Mouse (Mus musculus) intestine, embryonic 16.5 days (tissue): ENCODE results near the gene Tpst2. TPM values are rescaled to one million over a fixed set of nuclear protein-coding genes. Genes with fewer than 3 reads are reported as not detected.

Experiments
- ATAC-seq: fragments of 200-750 bp; cut with Nextera tagmentation; 2 replicates; pipeline ENCODE4 v1.8.0; 2017; ENCODE audit warnings: moderate TSS enrichment, moderate library complexity
- H3K27ac ChIP-seq: fragments of 300-500 bp; sonication (generic); 2 replicates; pipeline ENCODE4 v1.5.1; 2014; ENCODE audit warnings: mild to moderate bottlenecking, low read length
- H3K27me3 ChIP-seq: fragments of 300-500 bp; sonication (generic); replicated peaks from 2 replicates; pipeline ENCODE4 v1.6.1; 2014; ENCODE audit warnings: low read length, control low read depth, mixed read lengths; ENCODE audit not compliant: control insufficient read depth, insufficient read depth
- H3K36me3 ChIP-seq: fragments of 300-500 bp; sonication (generic); 2 replicates; pipeline ENCODE4 v1.6.1; 2014; ENCODE audit warnings: low read length, control low read depth; ENCODE audit not compliant: control insufficient read depth, insufficient read depth
- H3K4me1 ChIP-seq: fragments of 300-500 bp; sonication (generic); 2 replicates; pipeline ENCODE4 v1.6.1; 2014; ENCODE audit warnings: low read length, control low read depth, mixed read lengths; ENCODE audit not compliant: control insufficient read depth, insufficient read depth
- H3K4me2 ChIP-seq: fragments of 300-500 bp; sonication (generic); 2 replicates; pipeline ENCODE4 v1.6.1; 2014; ENCODE audit warnings: low read depth, low read length, control low read depth
- H3K4me3 ChIP-seq: fragments of 300-500 bp; sonication (generic); 2 replicates; pipeline ENCODE4 v1.5.1; 2014; ENCODE audit warnings: mild to moderate bottlenecking, low read length
- H3K9ac ChIP-seq: fragments of 300-500 bp; sonication (generic); 2 replicates; pipeline ENCODE4 v1.6.1; 2014; ENCODE audit warnings: low read depth, low read length
- H3K9me3 ChIP-seq: fragments of 300-500 bp; sonication (generic); 2 replicates; pipeline ENCODE4 v1.6.1; 2016; ENCODE audit warnings: low read length, control low read depth; ENCODE audit not compliant: control insufficient read depth
- WGBS: fragments of 180-500 bp; shearing (Covaris S2); extraction: QIAGEN DNeasy Blood & Tissue Kit; methylation state at CpG from one replicate; pipeline ENCODE4 v1.1.7; 2014; 5-methylcytosine and 5-hydroxymethylcytosine counted together
- polyA plus RNA-seq: library from polyadenylated mRNA; unstranded; fragments of >200 nt; fragmentation: Nextera tagmentation; extraction: Ambion mirVana; gene quantifications from 2 replicates; pipeline ENCODE4 v1.2.1, GENCODE M21; 2015

Gene Tpst2
- polyA plus RNA-seq, 1 experiment from 2014 or later, result 52.0 TPM

DNA sequence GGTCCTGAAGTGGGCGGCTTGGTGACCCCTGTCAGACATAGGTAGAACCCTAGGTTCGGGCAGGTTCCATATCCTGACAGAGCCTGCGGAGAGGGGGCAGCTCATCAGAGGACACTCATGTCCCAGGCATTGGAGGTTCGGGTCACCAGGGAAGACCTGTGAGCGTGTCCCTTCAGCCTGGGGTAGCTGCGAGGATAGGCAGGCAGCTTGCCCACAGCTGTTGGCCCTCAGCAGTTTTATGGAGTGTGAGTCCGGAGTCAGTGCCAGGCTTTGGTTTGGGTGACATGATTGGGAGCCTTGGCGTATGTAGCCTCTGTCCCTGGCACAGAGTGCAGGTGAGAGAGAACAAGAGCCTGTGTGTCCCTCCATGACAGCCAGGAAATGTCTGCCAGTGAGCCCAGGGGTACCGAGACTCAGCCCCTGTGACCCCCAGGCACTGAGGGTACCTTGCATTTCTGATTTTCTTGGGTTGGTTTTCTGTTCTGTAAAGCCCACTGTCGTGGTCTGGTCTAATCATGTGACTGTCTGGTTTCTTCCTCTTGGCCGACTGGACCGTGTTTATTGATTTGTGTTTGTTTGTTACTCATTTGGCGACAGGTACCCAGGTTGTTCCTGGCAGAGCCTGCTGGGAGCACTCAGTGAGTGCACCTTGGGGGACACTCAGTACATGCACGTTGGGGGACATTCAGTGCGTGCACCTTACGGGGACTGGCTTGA, 13.5 kb downstream of the Tpst2 start:
- Histone ChIP-seq H3K4me2 (no peak overlapping the region), H3K9me3 (no peaks in the 10 kb centered on the region), H3K4me1 (peaks cover 41% of the 10 kb centered on the region), H3K27me3 (no peaks in the 10 kb centered on the region), H3K27ac (no peak overlapping the region), H3K4me3 (no peak overlapping the region), H3K36me3 (no peaks in the 10 kb centered on the region), H3K9ac (no peak overlapping the region)
- 85% methylated on average over 16 of the region's 16 CpGs for WGBS
- ATAC-seq, result no peak

- H3K4me3 ChIP-seq, result no peak overlapping the region
- no peak for ATAC-seq
- 92% methylated on average over 8 of the region's 8 CpGs for WGBS
- no peaks in the 10 kb centered on the region for H3K9me3 ChIP-seq
- peaks cover 45% of the 10 kb centered on the region for H3K4me1 ChIP-seq
- no peaks in the 10 kb centered on the region for H3K36me3 ChIP-seq
- H3K4me2 ChIP-seq, result no peak overlapping the region
- no peak overlapping the region for H3K27ac ChIP-seq
- H3K27me3 ChIP-seq, result no peaks in the 10 kb centered on the region
- no peak overlapping the region for H3K9ac ChIP-seq
Observed at GRCm38 (mm10) chr5:112290536-112290880, 14.0 kb downstream of the Tpst2 start.

- peaks cover 45% of the 10 kb centered on the region for H3K4me1 ChIP-seq
- no peak overlapping the region for H3K4me3 ChIP-seq
- H3K9ac ChIP-seq, result no peak overlapping the region
- no peaks in the 10 kb centered on the region for H3K9me3 ChIP-seq
- WGBS, result 86% methylated on average over 5 of the region's 5 CpGs
- no peak overlapping the region for H3K4me2 ChIP-seq
- H3K27ac ChIP-seq, result no peak overlapping the region
- no peak for ATAC-seq
- no peaks in the 10 kb centered on the region for H3K36me3 ChIP-seq
- H3K27me3 ChIP-seq, result no peaks in the 10 kb centered on the region
Observed at GRCm38 (mm10) chr5:112291866-112292265, 15.4 kb downstream of the Tpst2 start.

GRCm38 (mm10) chr5:112292343-112292980, 16.0 kb downstream of the Tpst2 start:
- no peak overlapping the region for H3K9ac ChIP-seq
- ATAC-seq, result no peak
- no peaks in the 10 kb centered on the region for H3K27me3 ChIP-seq
- H3K9me3 ChIP-seq, result no peaks in the 10 kb centered on the region
- H3K4me2 ChIP-seq, result no peak overlapping the region
- peaks cover 44% of the 10 kb centered on the region for H3K4me1 ChIP-seq
- WGBS, result 83% methylated on average over 17 of the region's 17 CpGs
- H3K36me3 ChIP-seq, result no peaks in the 10 kb centered on the region
- no peak overlapping the region for H3K4me3 ChIP-seq
- H3K27ac ChIP-seq, result no peak overlapping the region

- no peaks in the 10 kb centered on the region for H3K9me3 ChIP-seq
- H3K9ac ChIP-seq, result no peak overlapping the region
- ATAC-seq, result no peak
- 55% methylated on average over 2 of the region's 2 CpGs for WGBS
- H3K36me3 ChIP-seq, result no peaks in the 10 kb centered on the region
- no peak overlapping the region for H3K4me2 ChIP-seq
- no peak overlapping the region for H3K27ac ChIP-seq
- H3K27me3 ChIP-seq, result no peaks in the 10 kb centered on the region
- no peak overlapping the region for H3K4me3 ChIP-seq
- H3K4me1 ChIP-seq, result peaks cover 34% of the 10 kb centered on the region
Observed at GRCm38 (mm10) chr5:112293800-112294199, 17.3 kb downstream of the Tpst2 start.

DNA sequence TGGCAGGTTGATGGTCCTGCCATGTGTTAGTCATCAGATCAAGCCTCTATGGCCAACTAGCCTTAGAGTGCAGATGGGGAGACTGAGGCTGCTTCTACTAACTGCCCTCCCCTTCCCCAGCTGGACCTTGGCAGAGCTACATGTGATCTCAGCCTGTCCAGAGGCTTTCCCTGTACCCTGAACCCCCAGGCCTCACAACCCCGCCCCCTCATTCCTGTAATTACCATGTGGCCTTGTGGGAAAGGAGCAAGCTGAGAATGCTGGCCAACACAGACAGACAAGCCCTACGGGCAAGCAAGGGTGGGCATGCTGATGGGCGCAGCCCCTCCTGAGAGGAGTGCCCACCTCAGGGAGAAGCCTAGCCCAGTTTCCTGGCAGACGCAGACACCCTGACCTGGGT, 18.2 kb downstream of the Tpst2 start:
- Histone ChIP-seq H3K27ac (0 out of 2 replicates have a peak overlapping the region, but pooled peaks have one; percentile 12), H3K9me3 (no peaks in the 10 kb centered on the region), H3K4me1 (peaks cover 37% of the 10 kb centered on the region), H3K27me3 (no peaks in the 10 kb centered on the region), H3K4me3 (no peak overlapping the region), H3K4me2 (no peak overlapping the region), H3K36me3 (no peaks in the 10 kb centered on the region), H3K9ac (0 out of 2 replicates have a peak overlapping the region, but pooled peaks have one; percentile 17)
- WGBS, result 68% methylated on average over 4 of the region's 4 CpGs
- peak; percentile 22; the same call in 1 of the 2 replicates for ATAC-seq

- Histone ChIP-seq H3K4me2 (no peak overlapping the region), H3K36me3 (no peaks in the 10 kb centered on the region), H3K9ac (0 out of 2 replicates have a peak overlapping the region, but pooled peaks have one; percentile 7), H3K9me3 (no peaks in the 10 kb centered on the region), H3K27me3 (no peaks in the 10 kb centered on the region), H3K4me1 (peaks cover 37% of the 10 kb centered on the region), H3K4me3 (no peak overlapping the region), H3K27ac (no peak overlapping the region)
- 49% methylated on average over 8 of the region's 8 CpGs for WGBS
- ATAC-seq, result peak; percentile 5; the same call in 1 of the 2 replicates
Observed at GRCm38 (mm10) chr5:112295162-112295561, 18.7 kb downstream of the Tpst2 start.

DNA sequence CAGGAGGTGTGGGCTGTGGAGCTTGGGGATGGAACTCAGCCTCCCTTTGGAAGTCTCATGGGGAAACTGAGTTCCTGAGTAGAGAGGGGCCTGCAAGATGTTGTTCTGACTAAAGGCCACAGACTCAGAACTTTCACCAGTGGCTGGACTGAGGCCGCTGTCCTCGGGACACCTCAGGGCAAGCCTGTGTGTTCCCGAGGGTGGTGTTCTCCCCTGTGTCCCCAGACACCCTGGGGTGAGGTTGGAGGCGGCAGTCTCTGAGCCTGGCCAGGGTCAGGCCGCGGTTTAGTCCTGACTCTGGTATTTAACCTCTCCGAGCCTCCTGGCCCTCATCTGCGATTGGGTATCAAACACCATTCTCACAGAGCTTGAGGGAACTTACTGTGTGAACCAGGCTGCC, 19.1 kb downstream of the Tpst2 start:
- ATAC-seq, result no peak
- 70% methylated on average over 8 of the region's 8 CpGs for WGBS
- Histone ChIP-seq H3K4me3 (no peak overlapping the region), H3K27me3 (no peaks in the 10 kb centered on the region), H3K4me2 (no peak overlapping the region), H3K27ac (no peak overlapping the region), H3K4me1 (peaks cover 37% of the 10 kb centered on the region), H3K36me3 (no peaks in the 10 kb centered on the region), H3K9ac (no peak overlapping the region), H3K9me3 (no peaks in the 10 kb centered on the region)

GRCm38 (mm10) chr5:112296404-112297181, 20.1 kb downstream of the Tpst2 start:
- Histone ChIP-seq H3K27ac (peak overlapping the region; percentile 0; the same call in 1 of the 2 replicates), H3K36me3 (no peaks in the 10 kb centered on the region), H3K4me3 (no peak overlapping the region), H3K4me2 (no peak overlapping the region), H3K9ac (no peak overlapping the region), H3K27me3 (no peaks in the 10 kb centered on the region), H3K9me3 (no peaks in the 10 kb centered on the region), H3K4me1 (peaks cover 43% of the 10 kb centered on the region)
- ATAC-seq, result no peak
- 52% methylated on average over 6 of the region's 6 CpGs for WGBS
